Mouse (Mus musculus) olfactory bulb, adult 2 months (tissue): Measurements from ENCODE around the gene Phf24.

Source experiments
- CTCF ChIP-seq: fragments of 200-500 bp; IDR thresholded peaks from 2 replicates; pipeline ENCODE4 v1.5.1; 2012; ENCODE audit warnings: low read depth, mild to moderate bottlenecking, low read length, moderate library complexity; ENCODE audit not compliant: insufficient read depth
- POLR2A ChIP-seq: fragments of 200-500 bp; IDR thresholded peaks from 2 replicates; pipeline ENCODE4 v1.6.1; 2012; ENCODE audit warnings: mild to moderate bottlenecking, low read depth, low read length, moderate library complexity; ENCODE audit not compliant: insufficient read depth

- TF ChIP-seq CTCF (no peak), POLR2A (no peak)
Measured at GRCm38 (mm10) chr4:42888806-42889205, 27.7 kb upstream of the Phf24 start.
